Mouse (Mus musculus) cerebellum, adult 9-10 months (tissue): Measurements from ENCODE around the gene Cfp.

Source experiments
- DNase-seq: peaks from one replicate; pipeline ENCODE4 v3.0.0; 2022

The Cfp gene

DNA sequence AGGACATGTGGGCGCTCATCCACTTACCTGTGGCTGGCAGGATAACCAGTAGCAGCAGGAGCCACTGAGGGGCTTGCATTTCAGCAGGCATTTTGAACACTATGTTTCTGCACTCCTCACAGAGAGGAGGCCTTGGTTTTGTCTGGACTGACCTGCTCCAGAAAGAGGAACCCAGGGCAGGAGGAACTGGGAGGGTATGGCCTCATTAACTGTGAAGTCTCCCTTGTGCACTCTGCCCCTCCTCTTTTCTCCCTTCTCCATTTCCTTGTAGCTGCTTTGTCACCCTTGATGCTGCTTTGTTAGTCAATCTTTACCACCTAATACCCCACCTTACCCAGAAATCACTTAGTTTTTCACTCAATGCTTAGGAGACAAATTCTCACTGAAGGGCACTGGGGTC is at the start of gene Cfp:
TSS of gene Cfp (minus strand) at position 192 of the 400 bp plus-strand sequence.
- no peak for DNase-seq

DNA sequence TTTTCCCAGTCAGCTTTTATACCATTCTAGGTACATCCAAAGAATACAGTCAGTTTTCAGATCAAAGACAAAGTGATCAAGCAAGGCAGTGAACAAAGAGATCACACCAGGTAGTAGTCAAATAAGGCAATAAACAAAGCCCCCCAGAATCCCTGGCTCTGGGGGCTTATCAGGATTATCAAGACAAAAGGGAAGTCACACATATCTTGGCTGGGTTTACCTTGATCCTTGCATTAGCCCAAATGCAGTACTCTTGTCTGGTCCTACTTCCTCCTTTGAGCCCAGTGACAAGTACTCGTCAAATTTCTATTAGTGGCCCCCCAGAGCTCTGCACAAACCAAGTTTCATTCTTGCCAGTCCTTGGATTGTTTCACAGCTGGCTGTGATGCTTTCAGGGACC is 49.5 kb upstream of the Cfp start:
- no peak for DNase-seq

DNA sequence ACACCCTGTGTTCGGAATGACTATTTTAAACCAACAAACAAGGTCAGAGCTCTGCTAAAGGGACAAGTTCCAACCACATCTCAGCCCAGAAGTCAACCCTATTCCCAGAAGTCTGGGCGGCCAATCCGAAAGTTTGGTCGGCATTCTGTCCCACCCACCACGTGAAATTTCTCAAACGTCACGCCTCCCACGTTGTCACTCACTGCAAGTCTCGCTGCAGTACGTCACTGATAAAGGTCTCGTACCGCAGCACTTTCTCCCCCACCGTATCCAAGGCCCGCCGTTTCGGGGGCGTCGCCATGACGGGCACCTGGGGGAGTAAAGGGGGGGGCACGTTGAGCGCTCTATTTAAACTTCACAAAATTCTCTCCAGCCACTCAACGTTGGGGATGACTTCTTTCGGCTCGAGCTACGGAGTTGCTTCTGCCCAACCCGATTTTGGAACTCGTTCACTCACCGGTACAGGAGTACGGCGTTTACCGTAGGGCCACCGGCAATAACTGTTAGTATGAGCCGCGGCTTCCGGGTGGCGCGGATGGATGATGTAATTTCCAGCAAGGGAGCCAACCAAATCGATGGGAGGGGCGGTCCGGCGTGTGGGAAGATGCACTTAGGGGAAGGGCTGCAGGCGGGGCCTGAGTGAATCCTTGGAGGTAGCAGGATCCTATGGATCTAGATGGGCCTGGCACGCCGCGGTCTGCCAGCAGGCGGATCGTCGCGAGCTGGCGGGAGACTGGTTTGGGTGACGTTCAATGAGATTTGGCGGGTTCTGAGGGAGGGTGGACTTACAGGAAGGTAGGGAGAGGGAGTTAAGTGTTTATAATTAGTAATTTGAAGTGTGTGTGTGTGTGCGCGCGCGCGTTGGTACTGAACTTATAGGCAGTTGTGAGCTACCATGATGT is 30.4 kb upstream of the Cfp start, which contains the start of gene Uxt:
TSS of gene Uxt (minus strand) at position 541 of the 902 bp plus-strand sequence.
- DNase-seq, result peak; percentile 90

- peak; percentile 94 for DNase-seq
These were observed 19.0 kb upstream of the Cfp start, which contains the start of gene Elk1 for GRCm38 (mm10) chrX:20950191-20950880. Gene Elk1 (minus strand): TSS chrX:20950608.

GRCm38 (mm10) chrX:20946055-20946454 is 14.7 kb upstream of the Cfp start:
- DNase-seq, result peak; percentile 75

DNA sequence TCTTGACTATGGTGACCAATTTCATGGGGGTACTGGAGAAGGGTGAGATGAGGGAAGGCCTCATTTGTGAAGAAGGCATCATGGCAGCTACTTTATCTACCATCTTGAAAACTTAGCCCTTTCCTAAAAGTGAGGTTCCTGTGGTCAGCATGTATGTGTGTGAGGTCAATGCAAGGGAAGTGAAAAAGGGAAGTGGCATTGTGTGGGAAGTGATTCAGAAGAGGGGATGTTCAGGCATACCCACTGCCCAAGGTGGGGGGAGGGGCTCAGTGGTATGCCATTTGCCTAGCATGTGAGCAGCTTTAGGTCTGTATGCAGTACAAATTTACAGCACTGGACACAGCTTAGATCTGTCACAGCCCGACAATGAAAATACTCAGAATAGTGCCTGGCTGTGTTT is 608 bp upstream of the Cfp start:
- no peak for DNase-seq

GRCm38 (mm10) chrX:20929859-20930258 is 1.5 kb downstream of the Cfp start:
- DNase-seq, result no peak

DNA sequence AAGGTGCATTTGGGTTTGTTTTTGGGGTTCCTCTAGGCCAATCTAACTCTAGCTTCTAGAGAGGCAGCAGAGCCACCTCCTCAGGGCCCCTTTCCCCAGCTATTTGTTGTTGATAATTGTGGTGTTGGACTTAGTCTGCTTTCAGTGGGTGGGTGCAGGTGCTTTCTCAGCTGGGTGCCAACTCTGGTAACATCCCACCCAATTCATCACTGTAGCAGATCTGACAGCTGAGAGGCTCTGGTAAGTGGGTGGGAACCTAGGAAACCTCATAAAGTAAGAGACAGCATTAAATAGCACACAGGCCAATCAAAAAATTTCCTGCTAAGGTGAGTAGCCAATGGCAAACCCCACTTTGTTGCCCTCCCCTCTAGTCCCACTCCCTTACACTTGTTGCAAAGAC is 6.4 kb downstream of the Cfp start:
- DNase-seq, result no peak

- no peak for DNase-seq
These were observed 7.8 kb downstream of the Cfp start for GRCm38 (mm10) chrX:20923506-20923905.

DNA sequence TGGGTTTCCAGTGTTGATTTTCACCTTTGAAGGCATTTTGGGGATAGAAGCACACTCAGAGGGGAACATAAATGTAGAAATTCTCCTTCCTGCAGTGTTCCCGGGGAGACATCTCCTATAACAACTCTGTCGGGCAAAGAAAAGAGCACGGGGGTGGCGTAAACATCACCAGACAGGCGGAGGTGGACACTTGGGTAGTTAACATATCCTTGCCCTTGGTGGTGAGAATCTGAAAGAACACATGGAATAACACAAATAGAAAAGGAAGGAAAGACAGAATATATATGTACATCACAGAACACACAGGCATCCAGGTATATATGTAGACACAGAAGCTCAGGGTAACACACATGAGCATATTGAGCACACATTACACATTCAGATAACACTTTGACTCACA is 10.0 kb downstream of the Cfp start:
- no peak for DNase-seq

DNA sequence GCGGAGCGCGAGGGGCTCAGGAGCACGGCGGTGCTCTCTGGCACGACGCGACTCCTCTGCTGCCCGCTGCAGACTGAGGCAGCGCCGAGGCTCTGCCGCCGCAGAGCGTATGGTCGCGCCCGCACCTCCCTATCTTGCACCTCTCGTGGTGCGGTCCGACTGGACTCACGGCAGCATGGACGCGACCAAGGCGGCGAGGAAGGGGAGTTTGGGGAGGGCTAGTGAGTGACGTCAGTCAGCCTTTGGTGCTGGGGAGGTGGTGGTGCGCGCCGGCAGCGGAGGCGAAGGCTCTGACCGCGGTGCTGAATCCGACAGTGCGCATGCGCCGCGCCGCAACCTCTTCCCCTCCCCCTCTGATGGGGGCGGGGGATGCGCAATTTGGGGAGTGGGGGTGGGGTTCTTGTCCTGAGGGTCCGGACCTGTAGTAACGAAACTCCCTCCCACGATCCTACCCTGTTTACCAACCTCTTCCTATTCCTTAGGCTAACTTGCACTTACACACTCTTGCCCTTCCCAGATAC is 10.5 kb downstream of the Cfp start, which contains the start of gene Syn1:
TSS of gene Syn1 (minus strand) at position 161 of the 521 bp plus-strand sequence.
- DNase-seq, result peak; percentile 92

- peak; percentile 41 for DNase-seq
These were observed 11.0 kb downstream of the Cfp start for GRCm38 (mm10) chrX:20920249-20920843.

DNA sequence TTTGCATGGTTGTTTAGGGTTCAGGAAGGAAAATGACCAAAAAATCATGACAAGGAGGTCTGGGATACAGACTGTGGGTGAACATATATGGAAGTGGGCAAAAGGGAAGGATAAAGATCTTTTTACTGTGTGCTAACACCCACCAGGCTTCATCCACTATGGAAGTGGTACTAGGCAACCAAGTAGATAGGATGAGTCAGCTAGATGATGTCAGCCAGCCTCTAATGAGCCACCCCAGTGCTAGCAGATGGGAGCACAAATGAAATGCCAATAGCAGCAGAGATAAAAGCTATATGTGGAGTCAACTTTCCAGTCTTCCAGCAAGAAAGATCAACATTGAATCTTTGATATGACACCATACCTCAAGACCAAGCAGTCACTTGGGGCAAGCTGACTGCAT is 16.3 kb downstream of the Cfp start:
- no peak for DNase-seq

DNA sequence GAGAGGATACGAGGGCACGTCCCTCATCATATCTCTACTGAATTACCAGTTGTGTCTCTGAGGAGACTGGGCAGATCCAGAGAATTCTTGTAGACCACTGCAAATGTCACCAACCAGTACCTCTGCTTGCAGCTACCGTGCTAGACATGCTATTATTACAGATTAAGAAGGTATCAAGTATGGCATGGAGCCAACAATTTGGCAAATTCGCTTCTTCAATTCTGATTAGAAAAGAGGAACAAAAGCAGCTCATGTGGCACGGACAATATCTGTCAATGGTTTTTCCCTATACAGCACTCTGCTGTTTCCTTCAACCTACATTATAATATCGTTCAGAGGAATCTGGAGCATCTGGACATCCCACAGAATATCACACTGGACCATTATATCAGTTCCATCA is 17.6 kb downstream of the Cfp start:
- DNase-seq, result no peak

- no peak for DNase-seq
These were observed 21.3 kb downstream of the Cfp start for GRCm38 (mm10) chrX:20910074-20910473.
